Mouse (Mus musculus) 416B (cell line): ENCODE data around the gene Mecr.

Source experiments
- DNase-seq: peaks from one replicate; pipeline ENCODE4 v3.0.0; 2011; ENCODE audit warnings: low read depth

Gene Mecr

DNA sequence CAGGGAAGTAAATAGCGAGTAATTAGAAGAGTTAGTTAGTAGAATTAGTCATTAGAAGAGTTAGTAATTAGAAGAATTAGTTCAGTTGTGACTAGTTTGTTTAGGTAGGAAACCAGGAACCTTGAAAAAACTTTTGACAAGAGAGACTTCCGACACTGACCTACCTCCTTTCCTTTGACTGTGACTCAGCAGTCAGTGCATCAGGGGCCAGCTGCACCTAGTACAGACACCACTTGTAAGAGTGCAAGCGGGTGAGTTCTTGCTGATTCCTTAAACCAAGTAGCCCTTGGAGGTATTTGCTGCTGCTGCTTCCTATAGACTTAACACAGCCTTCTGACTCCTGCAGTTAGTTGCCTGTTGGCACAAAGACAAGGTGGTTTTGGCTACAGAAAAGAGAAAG is 47.4 kb downstream of the Mecr start:
- peak; percentile 74 for DNase-seq

DNA sequence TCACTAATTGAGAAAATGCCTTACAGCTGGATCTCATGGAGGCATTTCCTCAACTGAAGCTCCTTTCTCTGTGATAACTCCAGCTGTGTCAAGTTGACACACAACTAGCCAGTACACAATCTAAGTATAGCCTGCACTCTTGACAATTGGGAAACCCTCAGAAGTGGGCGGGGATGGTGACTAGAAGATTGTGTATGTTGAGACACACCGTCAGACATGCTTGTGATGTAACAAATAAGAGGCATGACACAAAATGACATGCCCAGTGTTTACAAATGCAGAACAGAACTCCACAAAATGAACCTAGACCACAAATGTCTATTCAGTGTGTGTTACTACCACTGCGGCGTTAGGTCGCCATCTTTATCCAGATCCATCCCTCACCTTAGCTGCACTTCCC is 53.8 kb downstream of the Mecr start:
- peak; percentile 25 for DNase-seq

DNA sequence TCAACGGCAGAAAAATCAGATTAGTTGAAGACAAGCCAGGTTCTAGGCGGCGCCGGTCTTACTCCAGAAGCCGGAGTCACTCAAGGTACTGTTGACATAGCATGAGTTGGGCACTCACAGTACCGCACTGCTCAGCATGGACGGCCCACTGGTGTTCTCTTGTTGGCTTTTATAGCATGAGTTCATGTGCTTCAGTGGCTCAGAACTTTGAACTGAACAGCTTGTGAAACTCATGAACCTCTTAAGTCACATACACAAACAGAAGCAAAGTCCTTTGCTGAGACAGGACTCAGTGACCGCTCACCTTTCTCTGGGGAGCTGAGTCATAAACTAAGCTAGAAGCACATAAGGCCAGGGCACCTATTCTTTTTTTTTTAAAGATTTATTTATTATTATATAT is 54.5 kb downstream of the Mecr start:
- no peak for DNase-seq

DNA sequence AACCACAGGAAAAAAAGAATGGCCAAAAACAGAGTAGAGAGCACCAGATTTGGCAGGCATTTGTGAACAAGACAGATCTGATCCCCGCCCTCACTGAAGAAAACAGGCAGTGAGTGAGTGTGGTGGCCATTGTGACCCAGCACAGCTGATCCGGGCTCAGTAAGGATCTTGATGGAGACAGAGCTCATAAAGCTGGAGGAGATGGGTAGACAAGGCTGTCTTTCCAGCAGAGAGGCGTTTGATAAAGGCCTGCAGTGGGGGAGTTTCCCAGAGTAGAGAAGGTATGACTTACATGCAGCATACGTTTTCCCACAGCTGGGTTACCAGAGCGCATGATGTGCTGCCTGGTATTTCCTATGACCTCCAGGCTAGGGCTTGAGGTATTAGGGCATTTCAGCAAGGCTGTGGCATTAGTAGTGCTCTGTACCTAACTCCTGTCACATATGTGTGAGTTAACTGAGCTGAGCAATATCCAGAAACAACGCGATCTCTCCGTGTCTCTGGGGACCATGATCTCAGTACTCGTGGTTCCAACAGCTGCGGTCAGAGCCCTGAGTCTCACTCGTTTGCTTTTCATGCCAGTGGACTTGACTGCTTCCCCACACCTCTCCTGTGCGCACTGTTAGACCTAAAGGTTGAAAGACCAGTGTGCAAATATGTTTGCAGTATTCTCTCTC is 55.4 kb downstream of the Mecr start:
- DNase-seq = no peak

DNA sequence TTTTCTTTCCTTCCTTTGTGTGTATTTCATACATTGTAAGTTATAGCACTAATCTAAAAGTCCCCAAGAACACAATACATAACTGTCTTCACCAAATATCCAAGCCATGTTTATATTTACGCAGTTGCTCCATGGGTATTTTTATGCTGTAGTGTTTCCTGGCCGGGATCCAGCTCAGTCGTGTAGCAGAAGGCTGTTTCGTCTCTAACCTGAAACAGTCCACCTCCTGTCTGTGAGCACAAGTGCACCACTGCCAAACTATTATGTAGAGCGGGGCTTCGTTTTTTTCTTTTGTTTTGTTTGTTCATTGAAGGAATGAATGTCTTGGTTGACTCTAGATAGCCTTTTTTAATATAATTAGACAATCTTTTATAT is 55.9 kb downstream of the Mecr start:
- no peak for DNase-seq

GRCm38 (mm10) chr4:131901090-131901489 is 57.8 kb downstream of the Mecr start:
- DNase-seq = no peak

DNA sequence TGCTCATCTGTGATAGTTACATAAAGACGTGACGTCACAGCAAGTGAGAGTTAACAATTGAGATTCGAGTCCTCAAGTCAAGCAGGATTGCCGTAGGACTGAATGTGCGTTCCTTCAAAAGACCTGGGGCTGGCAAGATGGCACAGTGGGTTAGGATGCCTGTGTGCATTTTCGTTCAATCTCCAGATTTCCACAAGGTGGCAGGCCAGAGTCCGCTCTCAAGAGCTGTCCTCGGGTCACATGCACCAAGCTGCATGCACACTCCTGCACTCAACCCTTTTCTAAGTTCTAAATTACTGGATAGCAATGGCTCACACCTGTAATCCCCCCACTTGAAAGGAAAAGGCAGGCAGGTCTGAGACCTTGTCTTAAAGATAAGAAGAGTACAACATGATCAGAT is 61.2 kb downstream of the Mecr start:
- peak; percentile 66 for DNase-seq

GRCm38 (mm10) chr4:131906423-131906822 is 63.2 kb downstream of the Mecr start:
- no peak for DNase-seq

DNA sequence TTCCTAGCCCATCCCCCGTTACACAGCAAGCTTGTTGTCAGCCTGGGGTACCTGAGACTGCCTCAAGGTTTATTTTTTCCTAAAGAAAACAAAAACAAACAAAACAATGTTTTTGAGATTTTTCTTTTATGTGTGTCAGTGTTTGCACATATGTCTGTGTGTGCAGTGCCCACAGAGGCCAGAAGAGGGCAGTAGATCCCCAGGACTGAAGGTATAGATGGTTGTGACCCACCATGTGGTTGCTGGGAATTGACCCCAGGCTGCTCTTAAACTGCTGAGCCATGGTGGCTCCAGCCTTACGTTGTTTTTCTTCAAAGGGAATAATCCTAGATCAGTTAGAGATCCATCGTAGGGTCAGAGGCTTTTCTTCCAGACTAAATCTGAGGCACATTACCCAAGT is 64.6 kb downstream of the Mecr start:
- peak; percentile 34 for DNase-seq

GRCm38 (mm10) chr4:131910237-131910994 is 67.1 kb downstream of the Mecr start:
- DNase-seq = peak; percentile 84

- no peak for DNase-seq
Measured at GRCm38 (mm10) chr4:131911521-131911920, 68.3 kb downstream of the Mecr start.

DNA sequence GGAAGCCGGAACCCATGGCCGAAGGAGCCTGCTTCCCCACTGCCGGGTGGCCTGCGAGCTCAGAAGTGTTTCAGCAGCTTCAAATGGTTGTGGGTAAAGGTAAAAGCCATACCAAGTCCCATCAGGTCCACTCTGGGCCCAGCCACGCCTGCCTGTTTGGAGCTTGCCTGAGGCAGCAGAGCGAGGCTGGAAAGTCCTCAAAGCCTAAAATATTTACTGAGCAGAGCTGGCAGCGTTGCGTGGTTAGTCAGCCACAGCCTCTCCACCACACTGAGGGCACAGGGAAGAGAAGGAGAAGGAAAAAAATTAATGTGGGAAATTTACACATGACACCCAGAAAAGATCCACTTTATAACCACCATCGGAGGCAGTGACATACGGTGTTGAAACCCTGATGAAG is 70.3 kb downstream of the Mecr start:
- no peak for DNase-seq

- no peak for DNase-seq
Measured at GRCm38 (mm10) chr4:131914046-131914643, 70.9 kb downstream of the Mecr start.

DNA sequence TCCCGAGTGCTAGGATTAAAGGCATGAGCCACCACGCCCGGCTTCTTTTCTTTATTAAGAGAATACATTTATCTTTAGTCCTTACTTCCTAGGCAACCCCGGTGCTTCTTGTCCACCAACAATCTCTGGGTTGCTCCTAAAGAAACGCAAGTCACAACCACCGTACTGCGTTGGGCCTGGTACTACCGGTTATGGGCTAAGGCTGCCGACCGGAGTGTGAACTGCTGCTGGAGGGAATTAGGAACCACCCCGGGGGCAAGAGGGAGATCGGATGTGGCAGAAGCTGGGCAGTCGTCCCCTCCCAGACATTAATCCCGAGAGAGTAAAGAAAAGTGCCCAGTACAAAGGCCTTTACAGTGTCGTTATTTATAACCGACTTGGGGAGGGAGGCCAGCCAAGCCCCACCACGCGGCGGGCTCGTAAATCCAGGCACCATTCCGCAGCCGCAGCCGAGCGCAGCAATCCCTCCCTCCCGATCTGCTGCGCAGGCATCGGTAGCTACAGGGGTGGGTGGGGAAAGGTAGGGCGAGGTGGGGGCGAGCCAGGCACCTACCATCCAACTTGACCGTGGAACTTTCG is 71.7 kb downstream of the Mecr start:
- DNase-seq = no peak

GRCm38 (mm10) chr4:131915821-131916328 is 72.6 kb downstream of the Mecr start:
- no peak for DNase-seq

DNA sequence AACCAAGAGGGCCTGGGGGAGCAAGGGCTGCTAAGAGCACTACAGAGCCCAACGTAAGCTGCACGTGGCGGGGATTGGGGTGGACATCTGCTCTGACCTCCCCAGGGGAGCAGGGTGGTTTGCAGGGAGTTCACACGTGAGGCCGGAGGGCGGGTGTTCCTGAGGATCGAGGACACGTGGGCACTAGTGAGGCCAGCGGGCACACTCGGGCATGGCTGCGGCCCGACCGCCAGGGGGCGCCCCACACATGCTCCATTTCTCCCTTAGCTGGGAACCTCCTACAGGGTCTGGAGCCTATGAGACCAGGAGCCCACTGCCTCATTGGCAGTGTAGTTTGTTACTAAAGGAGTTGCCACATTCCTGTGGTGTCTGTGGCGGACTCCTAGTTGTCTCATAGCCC is 73.2 kb downstream of the Mecr start:
- DNase-seq = peak; percentile 79

DNA sequence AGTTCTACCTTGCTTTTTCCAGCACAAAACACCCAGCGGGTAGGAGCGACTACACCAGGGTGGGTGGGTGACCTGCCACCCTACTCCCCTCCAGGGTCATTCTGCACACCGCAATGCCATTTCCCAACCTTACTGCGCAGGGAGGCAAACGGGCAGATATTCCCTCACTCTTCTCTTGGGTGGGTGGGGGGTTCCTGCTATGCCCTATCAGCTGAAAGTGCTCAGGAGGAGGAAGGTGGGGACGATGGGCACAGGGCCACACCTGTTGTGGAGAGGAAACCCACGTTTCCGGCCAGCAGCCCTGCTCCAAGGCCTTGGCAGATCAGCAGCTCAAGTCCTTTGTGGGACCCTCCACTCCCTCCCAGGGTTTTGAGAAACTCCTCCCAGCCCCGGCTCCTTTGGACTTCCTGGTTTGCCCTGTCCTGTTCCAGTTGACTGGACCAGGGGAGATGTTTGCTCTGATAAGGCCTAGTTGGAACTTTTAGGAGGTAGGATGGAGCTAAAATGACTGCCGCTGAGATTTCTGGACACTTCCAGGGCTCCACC is 73.8 kb downstream of the Mecr start:
- peak; percentile 38 for DNase-seq
